Mouse (Mus musculus) MEL (cell line): ENCODE measurements at regions not wholly inside any gene's neighbourhood (a gene's known extent, or its start where the extent isn't known, plus 50 kb on each side); places are given as distances from the start of the nearest gene placed in this dataset.

ENCODE experiments used
- DNase-seq: peaks from one replicate; pipeline ENCODE4 v3.0.0; 2011; ENCODE audit warnings: low read depth, low spot score
- H3K27ac ChIP-seq: 2 replicates; pipeline ENCODE4 v1.5.1; 2012; ENCODE audit warnings: low read depth, mild to moderate bottlenecking, control low read depth, low read length, moderate library complexity; ENCODE audit not compliant: control insufficient read depth
- H3K27me3 ChIP-seq, 2 experiments: fragments of 150-350 bp in 1 of 2; sonication (generic) in 1 of 2; 2 replicates each; pipeline ENCODE4 v1.6.1; 2012; ENCODE audit warnings: low read length in 2 of 2, mild to moderate bottlenecking in 2 of 2, improper control_type of control experiment in 1 of 2, moderate library complexity in 1 of 2; ENCODE audit not compliant: insufficient read depth in 2 of 2, control insufficient read depth in 1 of 2
- H3K36me3 ChIP-seq, 2 experiments: 2 replicates each; pipeline ENCODE4 v1.6.1; 2012 to 2014; ENCODE audit warnings: low read length in 2 of 2, improper control_type of control experiment in 1 of 2, inconsistent platforms in 1 of 2, mild to moderate bottlenecking in 1 of 2; ENCODE audit not compliant: insufficient read depth in 2 of 2, control insufficient read depth in 1 of 2
- H3K4me1 ChIP-seq, 2 experiments: fragments of 150-350 bp in 1 of 2; sonication (generic) in 1 of 2; 2 replicates each; pipeline ENCODE4 v1.6.1; 2012; ENCODE audit warnings: low read length in 2 of 2, improper control_type of control experiment in 1 of 2, mild to moderate bottlenecking in 1 of 2; ENCODE audit not compliant: insufficient read depth in 2 of 2, control insufficient read depth in 1 of 2
- H3K4me3 ChIP-seq, 2 experiments: fragments of 150-350 bp in 1 of 2; sonication (generic) in 1 of 2; 2 replicates each; pipeline ENCODE4 v1.5.1; 2012; ENCODE audit warnings: low read depth in 2 of 2, low read length in 2 of 2, mild to moderate bottlenecking in 2 of 2, moderate library complexity in 2 of 2, control low read depth in 1 of 2, improper control_type of control experiment in 1 of 2; ENCODE audit not compliant: control insufficient read depth in 1 of 2, insufficient read depth in 1 of 2
- H3K79me2 ChIP-seq: 2 replicates; pipeline ENCODE4 v1.6.1; 2012; ENCODE audit warnings: mild to moderate bottlenecking, low read length, moderate library complexity; ENCODE audit not compliant: control insufficient read depth, poor library complexity, insufficient read depth
- H3K9ac ChIP-seq: 2 replicates; pipeline ENCODE4 v1.6.1; 2012; ENCODE audit warnings: low read depth, mild to moderate bottlenecking, control low read depth, low read length, moderate library complexity; ENCODE audit not compliant: control insufficient read depth, poor library complexity, severe bottlenecking
- H3K9me3 ChIP-seq: fragments of 150-350 bp; sonication (generic); replicated peaks from 2 replicates; pipeline ENCODE4 v1.6.1; 2012; ENCODE audit warnings: mild to moderate bottlenecking, low read length, improper control_type of control experiment, moderate library complexity; ENCODE audit not compliant: insufficient read depth
- CHD1 ChIP-seq: IDR thresholded peaks from 2 replicates; pipeline ENCODE4 v1.6.1; 2012; ENCODE audit warnings: low read depth, mild to moderate bottlenecking, inconsistent platforms, low read length, improper control_type of control experiment
- CHD2 ChIP-seq: IDR thresholded peaks from 2 replicates; pipeline ENCODE4 v1.6.1; 2011; ENCODE audit warnings: low read length, improper control_type of control experiment
- EP300 ChIP-seq, 2 experiments: IDR thresholded peaks; 2 replicates each; pipeline ENCODE4 v1.6.1; 2011; ENCODE audit warnings: improper control_type of control experiment in 2 of 2, low read length in 2 of 2, low read depth in 1 of 2, mild to moderate bottlenecking in 1 of 2
- HCFC1 ChIP-seq: IDR thresholded peaks from 2 replicates; pipeline ENCODE4 v1.6.1; 2012; ENCODE audit warnings: low read depth, mild to moderate bottlenecking, inconsistent platforms, low read length, improper control_type of control experiment, moderate library complexity
- KAT2A ChIP-seq: conservative IDR thresholded peaks from 2 replicates; pipeline ENCODE4 v1.6.1; 2012; ENCODE audit warnings: low read depth, low read length, improper control_type of control experiment, inconsistent platforms
- MAFK ChIP-seq: IDR thresholded peaks from 2 replicates; pipeline ENCODE4 v1.6.1; 2011; ENCODE audit warnings: low read depth, mild to moderate bottlenecking, low read length, improper control_type of control experiment, borderline replicate concordance
- MAX ChIP-seq: IDR thresholded peaks from 2 replicates; pipeline ENCODE4 v1.6.1; 2011; ENCODE audit warnings: low read length, improper control_type of control experiment
- MAZ ChIP-seq: IDR thresholded peaks from 2 replicates; pipeline ENCODE4 v1.6.1; 2012; ENCODE audit warnings: low read depth, mild to moderate bottlenecking, inconsistent platforms, low read length, improper control_type of control experiment
- MYB ChIP-seq: IDR thresholded peaks from 2 replicates; pipeline ENCODE4 v1.6.1; 2011; ENCODE audit warnings: mild to moderate bottlenecking, low read depth, low read length, improper control_type of control experiment
- MYC ChIP-seq: IDR thresholded peaks from 2 replicates; pipeline ENCODE4 v1.6.1; 2011; ENCODE audit warnings: low read depth, mild to moderate bottlenecking, low read length, improper control_type of control experiment, moderate library complexity
- NELFE ChIP-seq: IDR thresholded peaks from 2 replicates; pipeline ENCODE4 v1.6.1; 2011; ENCODE audit warnings: low read depth, low read length, improper control_type of control experiment
- NRF1 ChIP-seq: IDR thresholded peaks from 2 replicates; pipeline ENCODE4 v1.6.1; 2014; ENCODE audit warnings: low read depth, mild to moderate bottlenecking, inconsistent platforms, low read length, improper control_type of control experiment, moderate library complexity; ENCODE audit not compliant: poor library complexity, insufficient read depth, severe bottlenecking
- POLR2A ChIP-seq, 2 experiments: IDR thresholded peaks; 2 replicates each; pipeline ENCODE4 v1.6.1; 2011 to 2012; ENCODE audit warnings: low read length in 2 of 2, mild to moderate bottlenecking in 2 of 2, control low read depth in 1 of 2, improper control_type of control experiment in 1 of 2, low read depth in 1 of 2, moderate library complexity in 1 of 2; ENCODE audit not compliant: control insufficient read depth in 1 of 2, insufficient read depth in 1 of 2, poor library complexity in 1 of 2
- POLR2AphosphoS2 ChIP-seq: IDR thresholded peaks from 2 replicates; pipeline ENCODE4 v1.6.1; 2011; ENCODE audit warnings: low read length, improper control_type of control experiment
- POLR2AphosphoS5 ChIP-seq: IDR thresholded peaks from 2 replicates; pipeline ENCODE4 v1.6.1; 2012; ENCODE audit warnings: low read depth, borderline replicate concordance, mild to moderate bottlenecking, inconsistent platforms, low read length, moderate library complexity, mixed read lengths
- RAD21 ChIP-seq: IDR thresholded peaks from 2 replicates; pipeline ENCODE4 v1.6.1; 2011; ENCODE audit warnings: mild to moderate bottlenecking, low read depth, low read length, improper control_type of control experiment
- RCOR1 ChIP-seq: IDR thresholded peaks from 2 replicates; pipeline ENCODE4 v1.6.1; 2012; ENCODE audit warnings: low read depth, mild to moderate bottlenecking, inconsistent platforms, low read length, improper control_type of control experiment
- SIN3A ChIP-seq: IDR thresholded peaks from 2 replicates; pipeline ENCODE4 v1.6.1; 2012; ENCODE audit warnings: low read length, improper control_type of control experiment, inconsistent platforms
- TBP ChIP-seq: IDR thresholded peaks from 2 replicates; pipeline ENCODE4 v1.8.0; 2011; ENCODE audit warnings: low read depth, low read length, improper control_type of control experiment
- USF1 ChIP-seq: IDR thresholded peaks from 2 replicates; pipeline ENCODE4 v1.6.1; 2014; ENCODE audit warnings: low read depth, mild to moderate bottlenecking, inconsistent platforms, low read length, improper control_type of control experiment, moderate library complexity

DNA sequence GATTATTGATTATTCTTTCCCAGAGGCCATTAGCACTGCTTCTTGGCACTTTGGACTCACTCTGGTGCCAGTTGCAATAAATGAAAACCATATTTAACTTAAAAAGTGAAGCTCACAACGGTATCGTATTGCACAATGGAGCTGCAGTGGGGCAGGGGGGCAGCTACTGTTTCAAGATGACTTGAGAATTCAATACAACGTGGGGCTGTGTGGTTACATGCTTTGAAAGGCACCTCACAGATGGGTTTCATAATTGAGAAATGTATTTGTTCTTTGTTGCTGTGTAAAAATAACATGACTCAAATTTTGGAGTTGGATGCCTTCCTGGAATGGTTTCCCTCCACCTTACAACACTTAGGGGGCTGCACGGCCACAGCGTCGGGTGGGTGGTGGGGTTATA is 62.9 kb upstream of the Olig2 start:
- H3K9me3 ChIP-seq, result no peaks in the 10 kb centered on the region
- H3K4me3 ChIP-seq, result no peak overlapping the region
- TF ChIP-seq MAZ (no peak), CHD1 (no peak), HCFC1 (no peak), POLR2AphosphoS2 (no peak), MAX (no peak), NRF1 (no peak), SIN3A (no peak), MAFK (no peak), MYB (no peak), POLR2A (IDR thresholded peaks at IDR 0.05; ENCODE audit: control insufficient read depth in 1 of 2, insufficient read depth in 1 of 2, low read depth in 1 of 2, low read length in 2 of 2, poor library complexity in 1 of 2) (no peak), RAD21 (no peak), USF1 (no peak), EP300 (IDR thresholded peaks at IDR 0.05; ENCODE audit: low read depth in 1 of 2, low read length in 2 of 2) (no peak), MYC (no peak), RCOR1 (no peak), TBP (no peak)
- H3K27ac ChIP-seq, result no peak overlapping the region
- no peaks in the 10 kb centered on the region for H3K36me3 ChIP-seq
- H3K4me1 ChIP-seq, result no peaks in the 10 kb centered on the region
- no peaks in the 10 kb centered on the region for H3K79me2 ChIP-seq
- no peak overlapping the region for H3K9ac ChIP-seq
- DNase-seq, result no peak
- no peaks in the 10 kb centered on the region; a peak in 1 of 4 replicates for H3K27me3 ChIP-seq

DNA sequence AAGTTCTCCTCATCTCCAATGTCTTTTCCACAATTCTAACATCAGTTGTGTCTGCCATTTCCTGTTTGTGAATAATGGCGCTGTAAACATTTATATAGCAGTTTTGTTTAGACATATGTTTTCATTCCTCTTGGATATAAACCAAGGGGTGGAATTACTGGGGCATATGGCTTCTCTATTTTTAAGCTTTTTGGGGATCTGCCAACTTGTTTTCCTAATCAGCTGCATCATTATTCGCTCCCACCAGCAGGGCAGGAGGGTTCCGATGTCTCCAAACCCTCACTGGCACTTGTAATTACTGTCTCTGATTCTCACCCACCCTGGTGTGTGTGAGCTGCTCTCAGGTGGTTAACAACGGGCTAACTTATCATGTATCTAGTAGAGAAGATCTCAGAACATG is 59.4 kb upstream of the Olig2 start:
- TF ChIP-seq USF1, result no peak
- TF ChIP-seq KAT2A, result no peak
- no peak for TF ChIP-seq RAD21
- TF ChIP-seq MAZ, result no peak
- no peak for TF ChIP-seq POLR2AphosphoS5
- TF ChIP-seq CHD2, result no peak
- no peak for TF ChIP-seq NELFE
- TF ChIP-seq MYB, result no peak
- TF ChIP-seq EP300 (IDR thresholded peaks at IDR 0.05; ENCODE audit: low read depth in 1 of 2, low read length in 2 of 2), result no peak
- H3K9ac ChIP-seq, result no peak overlapping the region
- no peak for DNase-seq
- H3K9me3 ChIP-seq, result no peaks in the 10 kb centered on the region
- H3K27me3 ChIP-seq, result peaks cover 0 to 2% of the 10 kb centered on the region in 2 experiments; a peak in 1 of 4 replicates
- H3K27ac ChIP-seq, result no peak overlapping the region
- no peaks in the 10 kb centered on the region for H3K4me1 ChIP-seq
- no peaks in the 10 kb centered on the region for H3K79me2 ChIP-seq
- H3K4me3 ChIP-seq, result no peak overlapping the region
- H3K36me3 ChIP-seq, result no peaks in the 10 kb centered on the region
